ENCODE assay signal across 22 mouse cellular contexts in genomic region chr9:6337891-6338290, GRCm38 (mm10).
DNase-seq lines count a peak whose midpoint lies in the region; ATAC-seq and TF ChIP-seq lines count a peak whose summit lies in the region.
"Had no signal": no experiment of that assay in that cellular context is flagged by ENCODE, and none has a peak within 500 bp of the region (broad histone marks: within the 10 kb centered on the region; RNA-seq: fewer than 3 reads in every experiment).

No protein-coding gene starts in this region.

- no peak for TF ChIP-seq EP300 in stomach, postnatal 0 days (optimal IDR thresholded peaks at IDR 0.05)

- no peaks in the 10 kb centered on the region for H3K27me3 ChIP-seq in intestine, embryonic 15.5 days (replicated peaks)
- no peaks in the 10 kb centered on the region for H3K27me3 ChIP-seq in intestine, embryonic 16.5 days (replicated peaks; ENCODE audit: control insufficient read depth, insufficient read depth, low read length)
- H3K27me3 ChIP-seq in intestine, postnatal 0 days (replicated peaks; ENCODE audit: control insufficient read depth, insufficient read depth, low read length) = no peaks in the 10 kb centered on the region
- no peaks in the 10 kb centered on the region for H3K27me3 ChIP-seq in stomach, postnatal 0 days (ENCODE audit: control insufficient read depth, insufficient read depth, low read length)
- H3K27me3 ChIP-seq: CH12.LX, Patski had no signal

- H3K9me3 ChIP-seq in intestine, embryonic 15.5 days = no peaks in the 10 kb centered on the region
- H3K9me3 ChIP-seq in intestine, embryonic 16.5 days (ENCODE audit: control insufficient read depth, low read length) = no peaks in the 10 kb centered on the region
- H3K9me3 ChIP-seq in intestine, postnatal 0 days (ENCODE audit: control insufficient read depth) = no peaks in the 10 kb centered on the region
- no peaks in the 10 kb centered on the region for H3K9me3 ChIP-seq in stomach, postnatal 0 days (ENCODE audit: control insufficient read depth, low read length)
- H3K9me3 ChIP-seq: G1E had no signal

- H3K4me3 ChIP-seq in intestine, embryonic 15.5 days (replicated peaks) = no peak overlapping the region
- H3K4me3 ChIP-seq in intestine, embryonic 16.5 days (ENCODE audit: low read length) = no peak overlapping the region
- H3K4me3 ChIP-seq in intestine, postnatal 0 days (ENCODE audit: low read depth, low read length) = no peak overlapping the region
- H3K4me3 ChIP-seq in stomach, postnatal 0 days (ENCODE audit: low read depth, low read length) = no peak overlapping the region
- H3K4me3 ChIP-seq in gastrocnemius, adult 2 months = no peak overlapping the region

- H3K9ac ChIP-seq in intestine, embryonic 15.5 days = no peak overlapping the region
- H3K9ac ChIP-seq in intestine, embryonic 16.5 days (ENCODE audit: low read depth, low read length) = no peak overlapping the region
- no peak overlapping the region for H3K9ac ChIP-seq in intestine, postnatal 0 days (ENCODE audit: low read depth, low read length)
- H3K9ac ChIP-seq in stomach, postnatal 0 days (ENCODE audit: low read length) = no peak overlapping the region

- no peaks in the 10 kb centered on the region for H3K36me3 ChIP-seq in intestine, embryonic 15.5 days
- no peaks in the 10 kb centered on the region for H3K36me3 ChIP-seq in intestine, embryonic 16.5 days (ENCODE audit: control insufficient read depth, insufficient read depth, low read length)
- H3K36me3 ChIP-seq in intestine, postnatal 0 days (ENCODE audit: control insufficient read depth, insufficient read depth) = no peaks in the 10 kb centered on the region
- no peaks in the 10 kb centered on the region for H3K36me3 ChIP-seq in stomach, postnatal 0 days (ENCODE audit: control insufficient read depth, insufficient read depth, low read length)
- H3K36me3 ChIP-seq: G1E had no signal

- H3K4me2 ChIP-seq in intestine, embryonic 15.5 days (replicated peaks) = no peak overlapping the region
- H3K4me2 ChIP-seq in intestine, embryonic 16.5 days (ENCODE audit: low read depth, low read length) = no peak overlapping the region
- H3K4me2 ChIP-seq in intestine, postnatal 0 days (replicated peaks; ENCODE audit: low read depth) = no peak overlapping the region
- H3K4me2 ChIP-seq in stomach, postnatal 0 days (replicated peaks; ENCODE audit: low read depth) = no peak overlapping the region

- H3K27ac ChIP-seq in intestine, embryonic 15.5 days = no peak overlapping the region
- H3K27ac ChIP-seq in intestine, embryonic 16.5 days (ENCODE audit: low read length) = peak overlapping the region; percentile 37; the same call in 1 of the 2 replicates
- H3K27ac ChIP-seq in intestine, postnatal 0 days (ENCODE audit: low read depth, low read length) = peak overlapping the region; percentile 52
- no peak overlapping the region for H3K27ac ChIP-seq in stomach, postnatal 0 days (replicated peaks)
- no peak overlapping the region for H3K27ac ChIP-seq in gastrocnemius, adult 2 months

- intact Hi-C loops in gastrocnemius, adult 2 months (cut with DNase I) = no loop called here

- DNase-seq in stomach, postnatal 0 days (ENCODE audit: low spot score) = no peak
- DNase-seq in layer of hippocampus, postnatal 36 days = no peak
- no peak for DNase-seq in heart, adult 8-10 months (ENCODE audit: low spot score)
- no peak for DNase-seq in layer of hippocampus, adult 11-12 months (ENCODE audit: low spot score)
- no peak for DNase-seq in gastrocnemius, adult 2 months
- DNase-seq: adrenal gland, adult 2 months; adrenal gland, adult 8-10 months; adrenal gland, postnatal 10 days; adrenal gland, postnatal 14 days; adrenal gland, postnatal 25 days; adrenal gland, postnatal 36 days; B cell, adult 2 months; cerebellum, adult 11 months; cerebellum, adult 11-12 months had no signal

- H3K4me1 ChIP-seq in intestine, embryonic 15.5 days (replicated peaks) = no peaks in the 10 kb centered on the region
- no peaks in the 10 kb centered on the region for H3K4me1 ChIP-seq in intestine, embryonic 16.5 days (ENCODE audit: control insufficient read depth, insufficient read depth, low read length)
- peaks cover 2% of the 10 kb centered on the region; the same call in 1 of the 2 replicates for H3K4me1 ChIP-seq in intestine, postnatal 0 days (replicated peaks; ENCODE audit: control insufficient read depth, insufficient read depth, low read length)
- no peaks in the 10 kb centered on the region for H3K4me1 ChIP-seq in stomach, postnatal 0 days (replicated peaks; ENCODE audit: control insufficient read depth, insufficient read depth)

- 72% methylated on average over 2 of the region's 2 CpGs for WGBS in intestine, embryonic 15.5 days
- 81% methylated on average over 2 of the region's 2 CpGs for WGBS in intestine, embryonic 16.5 days
- 55% methylated on average over 2 of the region's 2 CpGs for WGBS in intestine, postnatal 0 days
- WGBS in stomach, postnatal 0 days = 88% methylated on average over 2 of the region's 2 CpGs

- ATAC-seq in intestine, embryonic 15.5 days = peak; percentile 85
- peak; percentile 93 for ATAC-seq in intestine, embryonic 16.5 days
- peak; percentile 97 for ATAC-seq in intestine, postnatal 0 days
- peak; percentile 47; the same call in 1 of the 2 replicates for ATAC-seq in stomach, postnatal 0 days (ENCODE audit: low FRiP score, low TSS enrichment)
- ATAC-seq: activated CD4-positive, CD25-positive, alpha-beta regulatory T cell, adult 4 months; CD4-positive, CD25-positive, alpha-beta regulatory T cell, adult 4 months; Patski had no signal

- TF ChIP-seq CTCF in intestine, postnatal 0 days (IDR thresholded peaks at IDR 0.05; ENCODE audit: low read depth) = peak; percentile 13; the same call in 1 of the 2 replicates
- no peak for TF ChIP-seq CTCF in stomach, postnatal 0 days (IDR thresholded peaks at IDR 0.05; ENCODE audit: low read depth)
- no peak for TF ChIP-seq CTCF in gastrocnemius, adult 2 months (IDR thresholded peaks at IDR 0.05)

Comparison
In these comparisons a context has a peak if more than half of its experiments do, and no peak if none do; other contexts are left out.
1. H3K27ac ChIP-seq: peak in intestine, embryonic 16.5 days (single experiment) and intestine, postnatal 0 days (single experiment); none in intestine, embryonic 15.5 days (single experiment), stomach, postnatal 0 days (single experiment) and gastrocnemius, adult 2 months (single experiment).
2. ATAC-seq: peak in every context shown above with its lines; median percentile 97 in intestine, postnatal 0 days; 93 in intestine, embryonic 16.5 days; 85 in intestine, embryonic 15.5 days; 47 in stomach, postnatal 0 days.